Mouse (Mus musculus): ENCODE data around the gene Capn2. TPM values are rescaled to one million over a fixed set of nuclear protein-coding genes. Genes with fewer than 3 reads are reported as not detected.

Gene Capn2
- polyA plus RNA-seq, 1 experiment = 46.0 TPM

DNA sequence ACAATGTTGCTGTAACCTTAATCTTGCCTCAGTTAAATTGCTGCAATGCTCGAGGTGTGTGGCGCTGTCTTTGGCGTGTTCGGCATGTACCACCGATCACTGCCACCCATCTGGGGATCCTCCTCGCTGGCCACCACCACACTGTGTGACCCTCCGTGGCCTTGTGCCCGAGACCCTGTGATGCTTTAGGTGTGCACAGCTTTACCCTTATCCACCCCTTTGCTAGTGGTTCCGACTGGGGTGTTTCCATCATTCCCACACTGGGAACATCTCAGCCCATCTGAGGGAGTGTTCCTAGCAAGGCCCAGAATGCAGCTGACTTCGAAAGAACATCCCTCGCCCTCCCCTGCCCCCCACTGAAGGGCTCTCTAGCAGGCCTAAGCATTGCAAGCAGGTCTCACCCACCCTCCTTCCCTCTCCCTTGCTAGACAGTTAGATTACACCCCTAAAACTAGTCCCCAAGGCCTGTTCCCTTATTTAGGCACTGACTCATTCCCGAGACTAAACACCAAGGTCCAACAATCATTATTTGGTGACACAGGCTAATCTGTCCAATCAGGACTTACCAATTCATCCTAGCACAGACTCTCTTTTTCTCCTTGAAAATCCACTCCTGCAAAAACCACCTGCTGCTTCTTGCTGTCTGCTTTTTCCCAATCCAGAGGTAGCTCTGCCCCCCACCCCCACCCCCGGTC lies 14.1 kb downstream of the Capn2 start:
- H3K9me3 ChIP-seq = no peaks in the 10 kb centered on the region
- no peaks in the 10 kb centered on the region for H3K27me3 ChIP-seq (replicated peaks)
- H3K36me3 ChIP-seq (replicated peaks; ENCODE audit: low read length) = peaks cover 69% of the 10 kb centered on the region
- TF ChIP-seq FLI1 (IDR thresholded peaks at IDR 0.05; ENCODE audit: low read length) = no peak
- no peak for TF ChIP-seq GATA1 (IDR thresholded peaks at IDR 0.05; ENCODE audit: borderline replicate concordance, low read length)
- peak overlapping the region; percentile 86 for H3K4me3 ChIP-seq (replicated peaks)
- peaks cover 87% of the 10 kb centered on the region for H3K4me1 ChIP-seq

- peak overlapping the region; percentile 15 for H3K4me3 ChIP-seq (replicated peaks)
- no peaks in the 10 kb centered on the region for H3K9me3 ChIP-seq
- peaks cover 72% of the 10 kb centered on the region for H3K36me3 ChIP-seq (replicated peaks; ENCODE audit: low read length)
- peaks cover 91% of the 10 kb centered on the region for H3K4me1 ChIP-seq
- H3K27me3 ChIP-seq (replicated peaks) = no peaks in the 10 kb centered on the region
- TF ChIP-seq GATA1 (IDR thresholded peaks at IDR 0.05; ENCODE audit: borderline replicate concordance, low read length) (no peak), FLI1 (IDR thresholded peaks at IDR 0.05; ENCODE audit: low read length) (no peak)
Measured at GRCm38 (mm10) chr1:182502491-182503050, 14.8 kb downstream of the Capn2 start.

GRCm38 (mm10) chr1:182501815-182502405 lies 15.5 kb downstream of the Capn2 start:
- peaks cover 75% of the 10 kb centered on the region for H3K36me3 ChIP-seq (replicated peaks; ENCODE audit: low read length)
- TF ChIP-seq FLI1 (IDR thresholded peaks at IDR 0.05; ENCODE audit: low read length) (no peak), GATA1 (IDR thresholded peaks at IDR 0.05; ENCODE audit: borderline replicate concordance, low read length) (no peak)
- peaks cover 94% of the 10 kb centered on the region for H3K4me1 ChIP-seq
- no peaks in the 10 kb centered on the region for H3K9me3 ChIP-seq
- no peak overlapping the region for H3K4me3 ChIP-seq (replicated peaks)
- H3K27me3 ChIP-seq (replicated peaks) = no peaks in the 10 kb centered on the region

DNA sequence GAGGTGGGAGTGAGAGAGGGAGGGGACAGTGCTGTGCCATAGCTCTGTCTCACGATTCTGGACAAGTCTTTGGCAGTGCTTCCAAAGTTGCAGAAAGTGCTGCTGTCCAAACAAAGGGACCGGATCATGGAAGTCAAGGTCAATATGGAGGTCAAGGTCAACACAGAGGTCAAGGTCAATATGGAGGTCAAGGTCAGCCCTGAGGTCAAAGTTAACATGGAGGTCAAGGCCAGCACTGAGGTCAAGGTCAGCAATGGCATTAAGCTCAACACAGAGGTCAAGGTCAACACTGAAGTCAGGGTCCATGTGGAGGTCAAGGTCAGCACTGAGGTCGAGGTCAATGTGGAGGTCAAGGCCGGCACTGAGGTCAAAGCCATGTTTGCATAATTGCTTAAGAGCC lies 16.6 kb downstream of the Capn2 start:
- no peaks in the 10 kb centered on the region for H3K9me3 ChIP-seq
- peaks cover 95% of the 10 kb centered on the region for H3K4me1 ChIP-seq
- H3K27me3 ChIP-seq (replicated peaks) = no peaks in the 10 kb centered on the region
- TF ChIP-seq GATA1 (IDR thresholded peaks at IDR 0.05; ENCODE audit: borderline replicate concordance, low read length) = no peak
- no peak for TF ChIP-seq FLI1 (IDR thresholded peaks at IDR 0.05; ENCODE audit: low read length)
- peaks cover 83% of the 10 kb centered on the region for H3K36me3 ChIP-seq (replicated peaks; ENCODE audit: low read length)
- peak overlapping the region; percentile 77 for H3K4me3 ChIP-seq (replicated peaks)

DNA sequence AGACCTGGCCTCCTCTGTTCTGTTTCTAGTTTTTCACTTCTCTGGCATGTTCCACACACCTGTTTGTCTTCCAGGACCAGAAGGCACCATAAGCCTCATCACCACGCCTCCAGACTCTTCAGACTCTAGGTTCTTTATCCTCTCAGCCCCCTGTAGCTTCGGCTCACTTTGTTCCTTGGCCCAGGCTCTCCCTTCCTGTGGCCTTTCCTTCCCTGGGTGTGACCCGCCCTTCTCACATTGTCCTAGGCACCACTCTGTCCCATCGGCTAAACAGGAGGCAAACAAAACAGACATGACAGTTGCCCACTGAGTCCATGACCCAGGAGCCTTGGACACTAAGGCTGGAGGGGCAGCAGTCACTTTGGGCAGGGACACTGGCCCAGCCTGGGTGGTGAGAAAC lies 17.2 kb downstream of the Capn2 start:
- Histone ChIP-seq H3K36me3 (replicated peaks; ENCODE audit: low read length) (peaks cover 83% of the 10 kb centered on the region), H3K4me3 (replicated peaks) (peak overlapping the region; percentile 4), H3K9me3 (no peaks in the 10 kb centered on the region), H3K27me3 (replicated peaks) (no peaks in the 10 kb centered on the region), H3K4me1 (peaks cover 95% of the 10 kb centered on the region)
- no peak for TF ChIP-seq GATA1 (IDR thresholded peaks at IDR 0.05; ENCODE audit: borderline replicate concordance, low read length)
- TF ChIP-seq FLI1 (IDR thresholded peaks at IDR 0.05; ENCODE audit: low read length) = no peak

DNA sequence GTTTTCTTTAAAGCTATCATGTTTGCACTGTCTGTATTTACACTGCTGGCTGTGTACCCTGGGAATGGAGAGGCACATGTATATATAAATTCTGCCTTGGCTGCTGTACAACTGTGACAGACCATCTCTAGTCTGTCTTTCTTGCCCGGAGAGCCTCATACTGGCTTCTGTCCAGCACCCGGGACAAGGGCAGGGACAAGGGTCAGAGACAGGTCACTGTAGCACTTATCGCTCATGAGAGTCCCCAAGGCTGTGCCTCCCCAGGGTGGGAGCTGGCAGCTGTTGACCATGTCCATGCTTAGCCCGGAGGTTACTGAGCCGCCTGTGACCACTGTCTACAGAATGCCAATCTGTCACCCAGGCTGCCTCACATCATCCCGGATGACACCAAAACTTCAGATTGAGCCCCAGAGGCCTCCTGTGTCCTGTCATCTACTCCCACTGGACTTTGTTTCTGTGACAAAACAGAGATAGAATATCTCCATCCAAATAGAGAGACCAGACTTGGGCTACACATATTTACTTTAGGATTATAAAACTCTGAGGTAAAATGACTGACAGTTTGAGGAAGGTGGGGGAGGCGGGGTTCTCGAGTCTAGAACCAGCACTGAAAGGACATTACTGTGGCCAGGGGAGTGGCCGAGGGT lies 17.8 kb downstream of the Capn2 start:
- Histone ChIP-seq H3K4me1 (peaks cover 95% of the 10 kb centered on the region), H3K9me3 (no peaks in the 10 kb centered on the region), H3K36me3 (replicated peaks; ENCODE audit: low read length) (peaks cover 83% of the 10 kb centered on the region), H3K4me3 (replicated peaks) (no peak overlapping the region), H3K27me3 (replicated peaks) (no peaks in the 10 kb centered on the region)
- TF ChIP-seq FLI1 (IDR thresholded peaks at IDR 0.05; ENCODE audit: low read length) (no peak), GATA1 (IDR thresholded peaks at IDR 0.05; ENCODE audit: borderline replicate concordance, low read length) (no peak)

DNA sequence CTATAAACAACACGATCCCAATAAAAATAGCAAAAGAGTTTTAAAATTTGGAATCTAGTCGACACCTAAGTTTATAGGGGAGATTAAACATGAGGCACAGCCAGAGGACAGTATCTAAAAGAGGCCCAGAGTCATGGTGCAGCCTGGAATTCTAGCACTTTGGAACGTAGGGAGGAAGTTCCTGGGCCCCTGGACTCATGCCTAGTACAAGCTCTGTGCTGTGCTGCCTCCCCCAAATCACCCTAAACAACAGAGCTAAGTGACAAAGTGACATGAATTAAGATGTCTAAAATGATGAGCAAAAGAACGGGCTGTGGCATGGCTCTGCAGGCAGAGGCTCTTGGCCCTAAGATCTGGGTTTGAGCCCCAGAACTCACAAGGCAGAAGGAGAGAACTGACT lies 19.7 kb downstream of the Capn2 start:
- Histone ChIP-seq H3K36me3 (replicated peaks; ENCODE audit: low read length) (peaks cover 90% of the 10 kb centered on the region), H3K4me3 (replicated peaks) (no peak overlapping the region), H3K4me1 (peaks cover 94% of the 10 kb centered on the region)

DNA sequence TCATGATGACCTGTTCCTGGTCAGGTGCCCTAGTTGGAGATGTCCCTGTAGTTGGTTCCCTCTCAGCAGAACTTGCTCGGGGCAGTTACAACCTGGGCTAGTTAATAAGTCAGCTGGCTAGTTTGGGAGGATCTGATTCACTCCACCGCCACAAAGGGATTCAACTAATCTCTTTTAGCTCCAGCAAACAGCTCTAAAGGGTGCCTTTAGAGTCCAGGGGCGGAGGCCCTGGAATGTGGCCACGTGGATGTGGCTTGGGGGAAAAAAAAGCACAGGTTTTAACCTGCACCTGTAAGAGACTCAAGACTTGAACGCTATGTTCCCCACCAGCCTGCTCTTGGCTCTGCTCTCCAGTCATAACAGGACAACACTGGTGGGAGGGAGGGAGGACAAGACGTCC lies 20.7 kb downstream of the Capn2 start:
- Histone ChIP-seq H3K9me3 (no peaks in the 10 kb centered on the region), H3K27me3 (replicated peaks) (no peaks in the 10 kb centered on the region), H3K36me3 (replicated peaks; ENCODE audit: low read length) (peaks cover 90% of the 10 kb centered on the region), H3K4me3 (replicated peaks) (no peak overlapping the region), H3K4me1 (peaks cover 94% of the 10 kb centered on the region)
- TF ChIP-seq GATA1 (IDR thresholded peaks at IDR 0.05; ENCODE audit: borderline replicate concordance, low read length) (no peak), FLI1 (IDR thresholded peaks at IDR 0.05; ENCODE audit: low read length) (no peak)

More for the DNA sequence above, 19.7 kb downstream of the Capn2 start:
- TF ChIP-seq FLI1 (IDR thresholded peaks at IDR 0.05; ENCODE audit: low read length) (no peak), GATA1 (IDR thresholded peaks at IDR 0.05; ENCODE audit: borderline replicate concordance, low read length) (no peak)
- Histone ChIP-seq H3K27me3 (replicated peaks) (no peaks in the 10 kb centered on the region), H3K9me3 (no peaks in the 10 kb centered on the region)

GRCm38 (mm10) chr1:182494285-182495145 lies 22.9 kb downstream of the Capn2 start:
- Histone ChIP-seq H3K4me1 (peaks cover 93% of the 10 kb centered on the region), H3K4me3 (replicated peaks) (no peak overlapping the region), H3K27me3 (replicated peaks) (no peaks in the 10 kb centered on the region), H3K36me3 (replicated peaks; ENCODE audit: low read length) (peaks cover 88% of the 10 kb centered on the region), H3K9me3 (no peaks in the 10 kb centered on the region)
- TF ChIP-seq GATA1 (IDR thresholded peaks at IDR 0.05; ENCODE audit: borderline replicate concordance, low read length) = no peak
- no peak for TF ChIP-seq FLI1 (IDR thresholded peaks at IDR 0.05; ENCODE audit: low read length)
